Mouse (Mus musculus) liver, embryonic 13.5 days (tissue): ENCODE data around the gene Gm10181. TPM values are rescaled to one million over a fixed set of nuclear protein-coding genes. Genes with fewer than 3 reads are reported as not detected.
"Not testable (repeated sequence)": the region's sequence is repeated elsewhere in the genome, so short reads cannot be mapped to it uniquely, and the experiment has no call there.

Experiments
- ATAC-seq: fragments of 200-750 bp; cut with Nextera tagmentation; 2 replicates; pipeline ENCODE4 v1.8.0; 2017; ENCODE audit warnings: low read depth, mild to moderate bottlenecking, moderate number of reproducible peaks, moderate library complexity
- DNase-seq: peaks from one replicate; pipeline ENCODE4 v3.0.0; 2022
- H3K27ac ChIP-seq: fragments of 300-500 bp; sonication (generic); 2 replicates; pipeline ENCODE4 v1.5.1; 2015; ENCODE audit warnings: moderate library complexity, mild to moderate bottlenecking, inconsistent platforms
- H3K27me3 ChIP-seq: fragments of 300-500 bp; sonication (generic); 2 replicates; pipeline ENCODE4 v1.6.1; 2015; ENCODE audit warnings: mild to moderate bottlenecking, inconsistent platforms
- H3K36me3 ChIP-seq: fragments of 300-500 bp; sonication (generic); 2 replicates; pipeline ENCODE4 v1.6.1; 2015; ENCODE audit warnings: mild to moderate bottlenecking, inconsistent platforms
- H3K4me1 ChIP-seq: fragments of 300-500 bp; sonication (generic); replicated peaks from 2 replicates; pipeline ENCODE4 v1.6.1; 2015; ENCODE audit warnings: inconsistent platforms
- H3K4me2 ChIP-seq: fragments of 300-500 bp; sonication (generic); 2 replicates; pipeline ENCODE4 v1.6.1; 2015; ENCODE audit warnings: inconsistent platforms, mild to moderate bottlenecking, moderate library complexity
- H3K4me3 ChIP-seq: fragments of 300-500 bp; sonication (generic); replicated peaks from 2 replicates; pipeline ENCODE4 v1.5.1; 2015; ENCODE audit warnings: mild to moderate bottlenecking, inconsistent platforms
- H3K9ac ChIP-seq: fragments of 300-500 bp; sonication (generic); 2 replicates; pipeline ENCODE4 v1.6.1; 2015; ENCODE audit warnings: mild to moderate bottlenecking, inconsistent platforms
- H3K9me3 ChIP-seq: fragments of 300-500 bp; sonication (generic); replicated peaks from 2 replicates; pipeline ENCODE4 v1.6.1; 2016; ENCODE audit warnings: inconsistent platforms
- WGBS: fragments of 180-500 bp; shearing (Covaris S2); methylation state at CpG from one replicate; pipeline ENCODE4 v1.1.7; 2015; ENCODE audit not compliant: insufficient replicate concordance; 5-methylcytosine and 5-hydroxymethylcytosine counted together
- polyA plus RNA-seq: library from polyadenylated mRNA; unstranded; fragments of >200 nt; fragmentation: Nextera tagmentation; extraction: Ambion mirVana; gene quantifications from 2 replicates; pipeline ENCODE4 v1.2.1, GENCODE M21; 2015

The Gm10181 gene
- polyA plus RNA-seq, 1 experiment from 2014 or later = not detected

- Histone ChIP-seq H3K9ac (no peak overlapping the region), H3K9me3 (no peaks in the 10 kb centered on the region), H3K4me1 (0 out of 2 replicates have a peak, but pooled peaks cover 5% of the 10 kb centered on the region), H3K27me3 (no peaks in the 10 kb centered on the region), H3K4me3 (no peak overlapping the region), H3K36me3 (no peaks in the 10 kb centered on the region), H3K27ac (no peak overlapping the region), H3K4me2 (no peak overlapping the region)
- DNase-seq = no peak
- ATAC-seq = no peak
- 63% methylated on average over 1 of the region's 1 CpGs for WGBS
Measured at GRCm38 (mm10) chr9:25076505-25076904, 12.7 kb upstream of the Gm10181 start.

DNA sequence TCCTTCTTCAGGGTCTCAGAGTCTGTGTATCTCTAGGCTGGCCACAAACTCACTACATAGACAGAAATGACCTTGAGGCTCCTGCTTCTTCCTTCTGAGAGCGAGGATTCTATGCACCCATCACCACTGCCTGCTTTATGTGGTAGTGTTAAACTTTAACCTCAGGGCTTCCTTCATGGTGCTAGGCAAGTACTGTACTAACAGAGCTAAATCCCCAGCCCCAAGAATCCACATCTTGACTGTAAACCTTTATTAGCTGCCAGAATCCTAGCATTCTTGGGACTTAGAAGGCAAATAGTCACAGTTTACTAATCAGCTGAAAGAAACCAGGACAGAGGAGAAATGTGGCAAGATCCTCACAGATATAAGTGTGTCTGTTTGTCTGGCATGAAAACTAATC lies 1.6 kb downstream of the Gm10181 start:
- 43% methylated on average over 1 of the region's 1 CpGs for WGBS
- Histone ChIP-seq H3K4me3 (no peak overlapping the region), H3K9me3 (no peaks in the 10 kb centered on the region), H3K27ac (no peak overlapping the region), H3K27me3 (no peaks in the 10 kb centered on the region), H3K36me3 (no peaks in the 10 kb centered on the region), H3K9ac (no peak overlapping the region), H3K4me1 (no peaks in the 10 kb centered on the region), H3K4me2 (no peak overlapping the region)
- ATAC-seq (no peak), DNase-seq (no peak)

- WGBS = 73% methylated on average over 1 of the region's 1 CpGs
- Histone ChIP-seq H3K4me2 (no peak overlapping the region), H3K27me3 (no peaks in the 10 kb centered on the region), H3K9ac (no peak overlapping the region), H3K27ac (no peak overlapping the region), H3K4me1 (no peaks in the 10 kb centered on the region), H3K36me3 (peaks cover 22% of the 10 kb centered on the region), H3K9me3 (no peaks in the 10 kb centered on the region), H3K4me3 (no peak overlapping the region)
- ATAC-seq (no peak), DNase-seq (no peak)
Measured at GRCm38 (mm10) chr9:25102881-25103280, 13.7 kb downstream of the Gm10181 start.

DNA sequence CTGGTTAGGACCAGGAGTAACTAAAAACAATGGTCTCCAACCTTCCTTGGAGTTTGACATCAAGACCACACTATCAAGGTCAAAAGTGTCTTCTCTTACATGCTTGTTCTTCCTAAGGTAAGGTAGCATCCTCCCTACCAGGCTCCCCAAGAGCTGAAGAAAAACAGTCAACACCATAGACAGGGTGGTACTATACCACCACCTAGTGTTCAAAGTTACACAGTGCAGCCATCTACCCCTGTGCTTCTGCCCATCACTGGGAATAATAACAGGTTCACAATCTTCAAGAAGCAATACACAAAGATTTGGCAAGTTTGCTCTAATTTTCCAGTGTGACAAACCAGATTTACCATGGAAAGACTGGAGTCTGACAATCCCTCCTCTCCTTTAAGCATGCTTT lies 15.4 kb downstream of the Gm10181 start:
- H3K27me3 ChIP-seq = no peaks in the 10 kb centered on the region
- H3K27ac ChIP-seq = no peak overlapping the region
- H3K4me3 ChIP-seq = no peak overlapping the region
- H3K9me3 ChIP-seq = no peaks in the 10 kb centered on the region
- ATAC-seq (no peak), DNase-seq (peak; percentile 6)
- no peak overlapping the region for H3K4me2 ChIP-seq
- no peak overlapping the region for H3K9ac ChIP-seq
- H3K4me1 ChIP-seq = no peaks in the 10 kb centered on the region
- peaks cover 32% of the 10 kb centered on the region for H3K36me3 ChIP-seq

- not testable (repeated sequence) for H3K4me1 ChIP-seq, DNase-seq, H3K4me3 ChIP-seq, ATAC-seq, H3K4me2 ChIP-seq, H3K27me3 ChIP-seq, H3K27ac ChIP-seq, H3K9ac ChIP-seq, H3K9me3 ChIP-seq
- H3K36me3 ChIP-seq = peaks cover 29% of the 10 kb centered on the region
- 79% methylated on average over 1 of the region's 1 CpGs for WGBS
Measured at GRCm38 (mm10) chr9:25123590-25123989, 34.4 kb downstream of the Gm10181 start.

DNA sequence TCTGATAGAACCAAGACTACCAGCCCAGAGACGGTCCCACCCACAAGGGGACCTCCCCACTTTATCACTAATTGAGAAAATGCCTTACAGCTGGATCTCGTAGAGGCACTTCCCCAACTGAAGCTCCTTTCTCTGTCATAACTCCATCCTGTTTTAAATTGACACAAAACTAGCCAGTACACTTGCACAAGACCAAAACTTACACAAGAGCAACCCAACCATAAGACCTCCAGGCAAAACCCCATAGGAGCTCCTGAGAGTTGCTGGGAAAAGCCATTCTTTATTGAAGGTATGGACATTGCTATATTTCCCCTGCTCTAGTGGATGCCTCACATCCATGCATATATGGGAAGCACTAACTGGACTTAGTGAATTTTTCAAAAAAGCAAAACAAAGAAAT lies 34.8 kb downstream of the Gm10181 start:
- Histone ChIP-seq H3K9me3 (no peaks in the 10 kb centered on the region), H3K4me3 (no peak overlapping the region), H3K4me2 (no peak overlapping the region), H3K36me3 (peaks cover 29% of the 10 kb centered on the region), H3K27ac (no peak overlapping the region), H3K27me3 (no peaks in the 10 kb centered on the region), H3K4me1 (0 out of 2 replicates have a peak, but pooled peaks cover 2% of the 10 kb centered on the region), H3K9ac (no peak overlapping the region)
- WGBS = 44% methylated on average over 2 of the region's 2 CpGs
- ATAC-seq = no peak
- DNase-seq = no peak

DNA sequence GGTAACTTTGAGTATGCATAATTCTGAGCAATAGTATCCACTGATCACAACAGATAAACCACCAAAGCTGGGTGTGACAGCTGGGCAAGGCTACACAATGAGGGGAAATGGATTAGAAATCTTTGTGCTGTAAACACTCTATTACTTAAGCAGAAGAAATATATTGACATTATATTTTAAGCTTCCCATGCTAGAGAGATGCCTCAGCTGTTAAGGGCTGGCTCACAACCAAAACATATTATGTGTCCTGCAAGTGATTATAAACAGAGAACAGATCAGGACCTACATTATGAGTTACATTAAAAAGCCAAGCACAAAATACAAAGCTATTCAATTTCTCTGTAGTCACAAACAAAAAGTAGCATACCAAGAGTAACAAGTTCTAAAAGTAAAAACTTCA lies 43.0 kb downstream of the Gm10181 start:
- ATAC-seq (no peak), DNase-seq (no peak)
- H3K4me1 ChIP-seq = 0 out of 2 replicates have a peak, but pooled peaks cover 6% of the 10 kb centered on the region
- no peak overlapping the region for H3K4me3 ChIP-seq
- no peak overlapping the region for H3K27ac ChIP-seq
- no peak overlapping the region for H3K4me2 ChIP-seq
- H3K9ac ChIP-seq = no peak overlapping the region
- no peaks in the 10 kb centered on the region for H3K27me3 ChIP-seq
- H3K9me3 ChIP-seq = no peaks in the 10 kb centered on the region
- peaks cover 8% of the 10 kb centered on the region for H3K36me3 ChIP-seq

- WGBS = 46% methylated on average over 4 of the region's 4 CpGs
- no peak overlapping the region for H3K4me2 ChIP-seq
- peaks cover 8% of the 10 kb centered on the region for H3K36me3 ChIP-seq
- no peaks in the 10 kb centered on the region for H3K27me3 ChIP-seq
- H3K9ac ChIP-seq = no peak overlapping the region
- DNase-seq (no peak), ATAC-seq (no peak)
- no peak overlapping the region for H3K27ac ChIP-seq
- no peak overlapping the region for H3K4me3 ChIP-seq
- 0 out of 2 replicates have a peak, but pooled peaks cover 6% of the 10 kb centered on the region for H3K4me1 ChIP-seq
- no peaks in the 10 kb centered on the region for H3K9me3 ChIP-seq
Measured at GRCm38 (mm10) chr9:25132920-25133319, 43.7 kb downstream of the Gm10181 start.

DNA sequence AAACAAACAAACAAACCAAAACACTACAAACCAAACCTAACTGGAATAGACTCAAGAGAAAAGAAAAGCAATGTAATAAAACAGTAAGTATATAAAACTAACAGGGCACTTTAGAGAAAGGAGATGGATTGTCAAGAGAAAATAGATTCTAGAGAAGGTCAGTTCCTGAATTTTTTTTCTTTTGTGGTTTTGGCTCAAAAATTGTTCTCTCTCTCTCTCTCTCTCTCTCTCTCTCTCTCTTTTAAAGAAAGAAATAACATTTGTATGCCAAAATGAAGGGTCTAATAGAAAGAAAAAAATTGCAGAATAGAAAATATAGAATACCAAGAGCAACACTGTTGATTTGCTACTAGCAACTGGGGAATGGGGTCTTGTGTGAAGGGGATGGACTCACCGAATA lies 49.7 kb downstream of the Gm10181 start:
- 89% methylated on average over 1 of the region's 1 CpGs for WGBS
- no peaks in the 10 kb centered on the region for H3K9me3 ChIP-seq
- no peak overlapping the region for H3K27ac ChIP-seq
- DNase-seq (no peak), ATAC-seq (no peak)
- H3K9ac ChIP-seq = no peak overlapping the region
- no peak overlapping the region for H3K4me2 ChIP-seq
- H3K4me1 ChIP-seq = peaks cover 22% of the 10 kb centered on the region
- H3K36me3 ChIP-seq = no peaks in the 10 kb centered on the region
- H3K4me3 ChIP-seq = no peak overlapping the region
- H3K27me3 ChIP-seq = no peaks in the 10 kb centered on the region

Other genes starting within 250 kb of the Gm10181 start
- gene Herpud2, start 62.4 kb downstream of the Gm10181 start, polyA plus RNA-seq = 13.5 and 15.9 TPM in 2 replicates
- gene Sept7, start 163.0 kb downstream of the Gm10181 start, polyA plus RNA-seq = 110 and 137 TPM in 2 replicates